Mouse (Mus musculus) stomach, embryonic 16.5 days (tissue): Measurements from ENCODE around the gene Cep97. TPM values are rescaled to one million over a fixed set of nuclear protein-coding genes. Genes with fewer than 3 reads are reported as not detected.
A peak's percentile ranks its signal among the peaks of the same experiment; 100 is the strongest.

Experiments used
- ATAC-seq: fragments of 200-750 bp; cut with Nextera tagmentation; 2 replicates; pipeline ENCODE4 v1.8.0; 2017; ENCODE audit warnings: moderate number of reproducible peaks, moderate TSS enrichment; ENCODE audit not compliant: insufficient read depth, low FRiP score
- H3K27ac ChIP-seq: fragments of 300-500 bp; sonication (generic); 2 replicates; pipeline ENCODE4 v1.5.1; 2014; ENCODE audit warnings: low read length
- H3K27me3 ChIP-seq: fragments of 300-500 bp; sonication (generic); 2 replicates; pipeline ENCODE4 v1.6.1; 2014; ENCODE audit warnings: low read length, control low read depth, mixed read lengths; ENCODE audit not compliant: control insufficient read depth, insufficient read depth
- H3K36me3 ChIP-seq: fragments of 300-500 bp; sonication (generic); 2 replicates; pipeline ENCODE4 v1.6.1; 2014; ENCODE audit warnings: low read length; ENCODE audit not compliant: control insufficient read depth, insufficient read depth
- H3K4me1 ChIP-seq: fragments of 300-500 bp; sonication (generic); 2 replicates; pipeline ENCODE4 v1.6.1; 2014; ENCODE audit warnings: low read length, control low read depth, mixed read lengths; ENCODE audit not compliant: control insufficient read depth, insufficient read depth
- H3K4me2 ChIP-seq: fragments of 300-500 bp; sonication (generic); 2 replicates; pipeline ENCODE4 v1.6.1; 2014; ENCODE audit warnings: low read depth, low read length, mixed read lengths
- H3K4me3 ChIP-seq: fragments of 300-500 bp; sonication (generic); replicated peaks from 2 replicates; pipeline ENCODE4 v1.5.1; 2014; ENCODE audit warnings: mild to moderate bottlenecking, low read length
- H3K9ac ChIP-seq: fragments of 300-500 bp; sonication (generic); 2 replicates; pipeline ENCODE4 v1.6.1; 2014; ENCODE audit warnings: low read length
- H3K9me3 ChIP-seq: fragments of 300-500 bp; sonication (generic); replicated peaks from 2 replicates; pipeline ENCODE4 v1.6.1; 2016; ENCODE audit warnings: low read length, control low read depth; ENCODE audit not compliant: control insufficient read depth
- WGBS: fragments of 180-500 bp; shearing (Covaris S2); extraction: QIAGEN DNeasy Blood & Tissue Kit; methylation state at CpG from one replicate; pipeline ENCODE4 v1.1.7; 2014; 5-methylcytosine and 5-hydroxymethylcytosine counted together
- polyA plus RNA-seq: library from polyadenylated mRNA; unstranded; fragments of >200 nt; fragmentation: Nextera tagmentation; extraction: Ambion mirVana; gene quantifications from 2 replicates; pipeline ENCODE4 v1.2.1, GENCODE M21; 2015

The Cep97 gene
- polyA plus RNA-seq, 1 experiment from 2014 or later: 6.8 TPM

DNA sequence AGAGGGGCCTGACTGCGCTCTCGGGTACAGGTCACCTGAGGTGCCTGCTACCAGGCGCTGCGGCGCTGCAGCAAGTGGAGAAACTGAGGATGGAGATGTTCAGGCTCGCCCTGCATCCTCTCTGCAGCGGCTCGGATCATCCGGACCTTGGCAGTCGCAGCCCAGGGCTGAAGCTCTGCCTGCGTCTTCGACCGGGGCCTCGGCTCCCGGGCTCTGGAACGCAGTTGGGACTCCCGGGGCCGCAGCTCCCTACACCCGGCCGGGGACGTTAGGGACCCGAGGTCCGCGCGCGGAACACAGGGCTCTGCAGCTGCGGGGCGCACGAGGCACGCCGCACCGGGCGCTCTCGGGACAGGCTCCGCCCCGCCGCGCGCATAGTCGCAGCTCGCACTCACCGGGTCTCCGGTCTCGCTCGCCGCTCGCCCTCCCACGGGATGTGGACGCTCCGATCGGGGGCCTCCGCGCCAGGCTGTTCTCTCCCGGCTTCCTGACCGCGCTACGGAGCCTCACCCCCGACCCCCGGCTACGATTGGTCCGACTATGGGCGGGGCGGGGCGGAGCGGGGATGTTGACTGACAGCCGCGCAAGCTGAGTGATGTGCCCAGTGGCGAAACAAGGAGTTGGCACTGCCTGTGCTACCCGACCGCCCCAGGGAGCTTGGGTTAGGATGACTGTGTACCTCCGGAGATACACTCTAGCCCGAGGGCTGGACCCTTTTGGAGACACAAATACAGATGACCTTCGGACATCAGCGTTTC is 39.6 kb downstream of the Cep97 start, which contains the start of gene Nxpe3:
Nxpe3 (minus strand) TSS at position 393 of the 758 bp plus-strand sequence.
- ATAC-seq: peak; percentile 93
- H3K9me3 ChIP-seq: no peaks in the 10 kb centered on the region

GRCm38 (mm10) chr16:55894536-55894892 is 40.1 kb downstream of the Cep97 start:
- Histone ChIP-seq H3K27ac (peak overlapping the region; percentile 76; the same call in 1 of the 2 replicates), H3K4me1 (peaks cover 20% of the 10 kb centered on the region), H3K9me3 (no peaks in the 10 kb centered on the region), H3K4me2 (peak overlapping the region; percentile 82), H3K4me3 (peak overlapping the region; percentile 83), H3K36me3 (no peaks in the 10 kb centered on the region), H3K27me3 (no peaks in the 10 kb centered on the region), H3K9ac (peak overlapping the region; percentile 79)
- 3% methylated on average over 4 of the region's 4 CpGs for WGBS
- 0 out of 2 replicates have a peak, but pooled peaks have one; percentile 0 for ATAC-seq

More for the DNA sequence above, 39.6 kb downstream of the Cep97 start, which contains the start of gene Nxpe3:
- Histone ChIP-seq H3K36me3 (no peaks in the 10 kb centered on the region), H3K4me2 (peak within 1 kb of the TSS; percentile 82), H3K27ac (peak within 1 kb of the TSS; percentile 76), H3K27me3 (no peaks in the 10 kb centered on the region), H3K4me1 (peaks cover 20% of the 10 kb centered on the region), H3K4me3 (peak within 1 kb of the TSS; percentile 83), H3K9ac (peak within 1 kb of the TSS; percentile 79)
- WGBS: under 1% methylated on average over 74 of the region's 74 CpGs

GRCm38 (mm10) chr16:55893410-55894107 is 41.1 kb downstream of the Cep97 start:
- ATAC-seq: no peak

DNA sequence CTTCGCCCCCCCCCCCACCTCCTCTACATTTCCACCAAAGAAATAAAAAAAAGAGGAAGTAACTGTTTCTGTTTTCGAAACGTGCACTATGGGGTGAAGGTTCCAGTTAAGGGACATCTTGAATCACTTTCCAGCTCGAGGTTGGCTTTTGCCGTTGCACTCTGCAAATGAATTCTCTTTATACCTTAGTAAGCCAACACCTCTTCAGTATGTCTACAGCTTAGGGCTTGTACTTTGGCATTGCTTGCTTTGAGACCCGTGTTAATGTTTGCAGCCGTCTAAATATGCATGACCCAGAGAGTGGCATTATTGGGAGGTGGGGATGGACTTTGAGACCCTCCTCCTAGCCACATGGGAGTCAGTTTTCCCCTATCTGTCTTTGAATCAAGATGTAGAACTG is 42.2 kb downstream of the Cep97 start:
- no peak for ATAC-seq
- no peak overlapping the region for H3K9ac ChIP-seq
- WGBS: 66% methylated on average over 7 of the region's 7 CpGs

More at GRCm38 (mm10) chr16:55893410-55894107, 41.1 kb downstream of the Cep97 start:
- WGBS: 61% methylated on average over 8 of the region's 8 CpGs
- Histone ChIP-seq H3K4me2 (peak overlapping the region; percentile 82; the same call in 1 of the 2 replicates), H3K4me1 (peaks cover 17% of the 10 kb centered on the region), H3K9ac (no peak overlapping the region), H3K9me3 (no peaks in the 10 kb centered on the region), H3K4me3 (no peak overlapping the region), H3K36me3 (no peaks in the 10 kb centered on the region), H3K27me3 (no peaks in the 10 kb centered on the region), H3K27ac (no peak overlapping the region)

GRCm38 (mm10) chr16:55891346-55891745 is 43.3 kb downstream of the Cep97 start:
- no peak for ATAC-seq
- no peak overlapping the region for H3K9ac ChIP-seq
- H3K4me2 ChIP-seq: no peak overlapping the region
- H3K36me3 ChIP-seq: no peaks in the 10 kb centered on the region
- no peaks in the 10 kb centered on the region for H3K9me3 ChIP-seq
- no peaks in the 10 kb centered on the region for H3K27me3 ChIP-seq
- 85% methylated on average over 7 of the region's 7 CpGs for WGBS
- H3K4me1 ChIP-seq: peaks cover 14% of the 10 kb centered on the region
- no peak overlapping the region for H3K4me3 ChIP-seq
- H3K27ac ChIP-seq: no peak overlapping the region

More for the DNA sequence above, 42.2 kb downstream of the Cep97 start:
- Histone ChIP-seq H3K4me3 (no peak overlapping the region), H3K4me2 (no peak overlapping the region), H3K4me1 (peaks cover 14% of the 10 kb centered on the region), H3K36me3 (no peaks in the 10 kb centered on the region), H3K27me3 (no peaks in the 10 kb centered on the region), H3K27ac (no peak overlapping the region), H3K9me3 (no peaks in the 10 kb centered on the region)

DNA sequence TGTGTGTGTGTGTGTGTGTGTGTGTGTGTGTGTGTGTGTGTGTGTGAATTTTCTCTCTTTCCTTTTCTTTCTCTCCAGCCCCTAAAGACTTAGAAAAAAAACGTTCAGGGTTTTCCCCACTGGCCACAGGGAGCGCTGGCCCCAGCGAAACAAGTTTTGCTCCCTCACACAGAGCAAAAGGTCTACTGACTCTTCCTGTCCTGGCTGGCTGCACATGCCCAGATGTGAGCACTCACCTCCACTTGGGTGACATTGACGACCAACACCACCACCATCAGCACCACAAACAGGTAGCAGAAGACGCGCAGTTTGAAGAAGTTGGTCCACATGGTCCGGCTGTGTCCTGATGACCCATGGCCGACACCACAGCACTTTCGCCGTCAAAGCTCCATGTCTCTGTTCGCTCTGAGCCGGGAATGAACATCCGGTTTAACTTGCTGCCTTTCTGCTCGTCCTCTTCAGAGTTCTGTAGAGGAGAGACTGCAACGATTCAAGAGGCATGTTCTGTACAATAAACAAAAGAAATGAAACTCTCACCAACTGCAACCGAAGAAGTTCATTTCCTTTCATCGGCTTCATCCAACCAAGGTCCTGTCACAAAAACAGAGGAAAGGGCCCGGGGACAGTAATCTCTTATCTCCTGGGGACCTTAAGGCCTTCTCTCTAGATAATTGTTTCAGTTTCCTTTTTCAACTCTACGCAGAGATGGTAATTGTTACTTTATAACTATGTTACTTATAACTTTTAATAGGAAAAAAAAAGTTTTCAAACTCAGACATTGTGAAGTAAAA is 44.1 kb downstream of the Cep97 start:
- Histone ChIP-seq H3K27me3 (no peaks in the 10 kb centered on the region), H3K4me2 (no peak overlapping the region), H3K27ac (no peak overlapping the region), H3K9ac (no peak overlapping the region), H3K4me1 (peaks cover 11% of the 10 kb centered on the region), H3K36me3 (no peaks in the 10 kb centered on the region), H3K4me3 (no peak overlapping the region), H3K9me3 (no peaks in the 10 kb centered on the region)
- ATAC-seq: no peak
- 86% methylated on average over 19 of the region's 19 CpGs for WGBS

DNA sequence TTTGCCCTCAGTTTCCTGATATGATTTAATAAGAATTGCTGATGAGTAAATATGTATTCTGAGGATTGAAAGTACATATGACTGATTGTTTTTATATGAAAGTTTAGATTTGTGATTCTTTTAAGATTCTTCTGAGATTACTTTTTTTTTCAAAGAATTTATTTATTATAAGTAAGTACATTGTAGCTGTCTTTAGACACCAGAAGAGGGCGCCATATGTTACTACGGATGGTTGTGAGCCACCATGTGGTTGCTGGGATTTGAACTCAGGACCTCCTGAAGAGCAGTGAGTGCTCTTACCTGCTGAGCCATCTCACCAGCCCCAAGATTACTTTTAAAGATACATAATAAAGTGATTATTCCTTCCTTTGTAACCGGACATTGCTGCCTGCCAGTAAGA is 45.2 kb downstream of the Cep97 start:
- 77% methylated on average over 3 of the region's 3 CpGs for WGBS
- Histone ChIP-seq H3K9ac (no peak overlapping the region), H3K4me2 (no peak overlapping the region), H3K4me3 (no peak overlapping the region), H3K36me3 (no peaks in the 10 kb centered on the region), H3K27me3 (no peaks in the 10 kb centered on the region), H3K9me3 (no peaks in the 10 kb centered on the region), H3K27ac (no peak overlapping the region), H3K4me1 (peaks cover 6% of the 10 kb centered on the region)
- ATAC-seq: no peak

DNA sequence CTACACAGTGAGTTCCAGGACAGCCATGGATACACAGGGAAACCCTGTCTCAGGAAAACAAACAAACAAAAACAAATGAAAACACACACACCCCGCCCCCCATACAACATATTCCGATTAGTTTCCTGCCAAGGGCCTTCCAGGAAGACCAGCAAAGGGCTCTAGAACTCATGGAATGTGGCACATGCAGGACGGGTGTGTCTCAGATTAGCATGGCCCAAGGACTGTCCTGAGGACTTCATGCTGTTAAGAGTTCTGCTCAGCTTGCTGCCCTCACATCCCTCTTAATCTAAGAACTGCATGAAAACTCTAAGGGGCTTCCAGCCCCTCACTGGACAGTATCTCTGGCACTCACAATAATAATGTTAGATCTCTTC is 46.1 kb downstream of the Cep97 start:
- H3K27ac ChIP-seq: no peak overlapping the region
- no peak for ATAC-seq

More for the DNA sequence above, 46.1 kb downstream of the Cep97 start:
- Histone ChIP-seq H3K9ac (no peak overlapping the region), H3K9me3 (no peaks in the 10 kb centered on the region), H3K4me2 (no peak overlapping the region), H3K27me3 (no peaks in the 10 kb centered on the region), H3K4me1 (no peaks in the 10 kb centered on the region; the same call in 1 of the 2 replicates), H3K36me3 (no peaks in the 10 kb centered on the region), H3K4me3 (no peak overlapping the region)
- WGBS: 79% methylated on average over 3 of the region's 3 CpGs
